Mouse (Mus musculus): ENCODE results near the gene Scgb2b15. TPM values are rescaled to one million over a fixed set of nuclear protein-coding genes. Genes with fewer than 3 reads are reported as not detected.
"Not testable (repeated sequence)": the region's sequence is repeated elsewhere in the genome, so short reads cannot be mapped to it uniquely, and the experiment has no call there.

Scgb2b15 gene
- not detected for polyA plus RNA-seq (2017; shearing (Covaris generic))

- not testable (repeated sequence) for ATAC-seq
Observed at GRCm38 (mm10) chr7:32829562-32829961, at the start of gene Scgb2b15. Scgb2b15 (minus strand) TSS chr7:32829662.

- not testable (repeated sequence) for ATAC-seq
Observed at GRCm38 (mm10) chr7:32836254-32836653, 6.8 kb upstream of the Scgb2b15 start, which contains the start of gene Scgb1b15. Scgb1b15 (plus strand) TSS chr7:32836554.

Other genes starting within 250 kb of the Scgb2b15 start
- gene Scgb1b15, start 6.9 kb upstream of the Scgb2b15 start, polyA plus RNA-seq (2017; shearing (Covaris generic)): not detected
- not detected for gene Scgb2b17, start 226.9 kb upstream of the Scgb2b15 start, polyA plus RNA-seq (2017; shearing (Covaris generic))
- gene Scgb1b17, start 233.8 kb upstream of the Scgb2b15 start, polyA plus RNA-seq (2017; shearing (Covaris generic)): not detected